Mouse (Mus musculus) bone marrow macrophage, adult 2 months (primary cell): ENCODE results near the gene Gga3.

Experiments used
- CTCF ChIP-seq: IDR thresholded peaks from 2 replicates; pipeline ENCODE4 v1.5.1; 2012; ENCODE audit warnings: low read depth, mild to moderate bottlenecking, low read length, moderate library complexity
- POLR2A ChIP-seq: IDR thresholded peaks from 2 replicates; pipeline ENCODE4 v1.6.1; 2012; ENCODE audit warnings: mild to moderate bottlenecking, low read depth, low read length, borderline replicate concordance

DNA sequence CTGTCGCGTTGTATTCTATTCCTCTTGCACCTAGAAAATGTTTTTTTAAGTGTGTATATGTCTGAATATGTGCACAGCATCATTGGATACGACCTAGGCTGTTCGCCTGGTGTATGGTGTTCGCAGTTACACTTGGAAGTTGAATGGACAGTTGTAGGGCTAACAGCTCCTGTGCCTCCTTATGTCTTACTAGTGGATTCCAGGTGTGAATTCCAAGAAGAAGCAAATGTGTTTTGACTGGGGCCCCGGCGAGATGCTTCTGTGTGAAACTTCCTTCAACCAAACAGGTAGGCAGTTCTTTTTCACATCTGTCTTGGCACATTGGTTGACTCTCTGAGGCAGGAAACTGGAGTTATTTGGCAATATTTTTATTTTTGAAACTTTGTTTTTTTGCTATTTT, 38.9 kb downstream of the Gga3 start:
- TF ChIP-seq POLR2A: no peak
- TF ChIP-seq CTCF: no peak
